Mouse (Mus musculus) G1E-ER4 (cell line): ENCODE results near the gene Serpina6. TPM values are rescaled to one million over a fixed set of nuclear protein-coding genes. Genes with fewer than 3 reads are reported as not detected.

Experiments used
- GATA1 ChIP-seq: IDR thresholded peaks from one replicate; pipeline ENCODE4 v1.8.0; 2012; ENCODE audit warnings: low read length, inconsistent platforms
- polyA plus RNA-seq: library from polyadenylated mRNA; stranded (reverse); fragments of >175 nt; gene quantifications from 2 replicates; pipeline ENCODE4 v1.2.3, GENCODE M21; 2012

Serpina6 gene
- polyA plus RNA-seq, 1 experiment = not detected

DNA sequence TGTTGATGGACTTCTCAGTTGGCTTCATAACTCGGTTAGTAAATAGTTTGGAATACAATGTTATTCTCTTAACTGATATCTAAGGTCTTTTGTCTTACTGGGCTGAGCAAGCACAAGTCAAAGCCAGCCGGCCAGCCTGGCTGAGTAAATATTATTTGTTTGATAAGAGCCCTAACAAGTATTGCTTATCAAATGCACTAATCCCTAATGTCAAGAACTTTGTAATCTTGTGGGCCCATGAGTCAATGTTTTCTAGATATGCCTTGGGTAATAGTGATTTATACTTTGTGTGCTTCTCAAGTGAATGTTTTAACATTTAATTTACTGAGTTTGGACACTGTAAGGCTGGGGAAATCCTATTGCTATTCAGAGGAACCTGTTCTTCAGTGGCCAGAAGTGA lies 58.6 kb downstream of the Serpina6 start:
- no peak for TF ChIP-seq GATA1

Other genes with a start within 250 kb of the Serpina6 start
- gene 9330161L09Rik, start 249.4 kb downstream of the Serpina6 start, polyA plus RNA-seq = not detected in 2 replicates
- gene Ddx24, start 231.4 kb downstream of the Serpina6 start, polyA plus RNA-seq = 19.2 and 50.5 TPM in 2 replicates
- 9.2 and 18.2 TPM in 2 replicates for gene Ifi27, start 223.0 kb downstream of the Serpina6 start, polyA plus RNA-seq
- gene Ifi27l2a, start 213.5 kb downstream of the Serpina6 start, polyA plus RNA-seq = 0.97 and 1.1 TPM in 2 replicates
- gene Ifi27l2b, start 200.0 kb downstream of the Serpina6 start, polyA plus RNA-seq = not detected in 2 replicates
- gene Ppp4r4, start 124.9 kb downstream of the Serpina6 start, polyA plus RNA-seq = not detected in 2 replicates
- gene Serpina10, start 25.8 kb downstream of the Serpina6 start, polyA plus RNA-seq = not detected in 2 replicates
- gene Serpina16, start 18.9 kb upstream of the Serpina6 start, polyA plus RNA-seq = not detected in 2 replicates
- not detected in 2 replicates for gene Serpina1f, start 38.3 kb upstream of the Serpina6 start, polyA plus RNA-seq
- gene Serpina1d, start 116.4 kb upstream of the Serpina6 start, polyA plus RNA-seq = not detected in 2 replicates
- not detected in 2 replicates for gene Serpina1b, start 173.2 kb upstream of the Serpina6 start, polyA plus RNA-seq
- not detected in 2 replicates for gene Serpina1a, start 206.3 kb upstream of the Serpina6 start, polyA plus RNA-seq
- not detected in 2 replicates for gene Serpina1c, start 247.7 kb upstream of the Serpina6 start, polyA plus RNA-seq